Mouse (Mus musculus): ENCODE data around the gene Cabp5.
"Not testable (repeated sequence)": the region's sequence is repeated elsewhere in the genome, so short reads cannot be mapped to it uniquely, and the experiment has no call there.

The Cabp5 gene

GRCm38 (mm10) chr7:13397832-13398231, at the start of gene Cabp5:
TSS of gene Cabp5 (plus strand) at chr7:13398132.
- no peak for DNase-seq (ENCODE audit: low read depth, low spot score)

DNA sequence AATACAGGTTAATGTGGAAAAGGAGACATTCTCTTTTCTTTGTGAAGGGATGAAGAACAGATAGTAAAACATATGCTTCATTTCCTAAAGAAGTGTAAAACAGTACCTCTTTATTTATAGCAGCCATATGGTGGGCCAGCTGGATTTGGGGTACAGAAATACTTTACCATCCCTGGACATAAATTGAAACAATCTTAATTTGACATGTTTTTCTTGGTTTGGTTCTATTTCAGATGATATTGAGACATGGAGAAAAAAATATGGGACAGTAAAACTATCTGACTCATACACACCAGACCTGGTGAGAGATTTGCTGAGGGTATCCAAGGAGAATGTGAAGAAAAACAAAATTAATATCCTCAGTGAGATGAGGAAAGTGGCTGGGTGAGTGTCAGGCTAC, 42.0 kb upstream of the Cabp5 start:
- DNase-seq (ENCODE audit: low read depth, low spot score): no peak

DNA sequence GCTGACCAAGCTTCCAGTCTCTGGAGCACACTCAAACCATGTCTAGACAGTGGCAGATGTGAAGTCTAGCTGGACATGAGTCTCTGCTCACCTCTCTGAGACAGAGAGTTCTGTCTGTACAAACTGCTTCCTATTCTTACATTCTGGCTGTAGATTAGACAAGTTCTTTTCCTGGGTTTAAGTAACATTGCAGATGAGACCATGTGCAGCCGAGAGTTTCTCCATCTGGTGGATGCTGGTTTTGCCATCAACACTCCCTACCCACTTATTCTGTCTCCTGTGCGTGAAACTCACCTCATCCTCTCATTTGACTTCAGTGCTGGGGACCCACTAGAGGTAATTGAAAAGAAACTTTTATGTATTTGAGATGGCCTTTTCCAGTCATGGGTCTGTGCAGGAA, 17.3 kb upstream of the Cabp5 start:
- no peak for DNase-seq (ENCODE audit: low read depth, low spot score)

DNA sequence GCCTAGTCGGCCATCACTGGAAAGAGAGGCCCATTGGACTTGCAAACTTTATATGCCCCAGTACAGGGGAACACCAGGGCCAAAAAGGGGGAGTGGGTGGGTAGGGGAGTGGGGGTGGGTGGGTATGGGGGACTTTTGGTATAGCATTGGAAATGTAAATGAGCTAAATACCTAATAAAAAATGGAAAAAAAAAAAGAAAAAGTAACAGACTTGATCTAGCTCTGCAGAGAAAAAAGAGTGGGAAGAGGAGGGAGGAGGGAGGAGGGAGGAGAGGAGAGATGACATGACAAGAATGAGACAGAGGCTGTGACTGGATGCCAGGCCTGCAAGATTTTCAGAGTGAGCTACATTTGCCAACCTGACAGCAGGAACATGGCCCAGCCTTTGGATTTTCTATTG, 52.6 kb downstream of the Cabp5 start, which contains the start of gene Bsph1:
Gene Bsph1, plus strand, starts transcription at position 301 of the 400 bp plus-strand sequence.
- DNase-seq (ENCODE audit: low read depth, low spot score): not testable (repeated sequence)

Data from R1 (cell line).